In genomic region chr7:79900753-79901152, GRCm38 (mm10) we compare ENCODE assay signal across 26 mouse cellular contexts. TPM values are rescaled to one million over a fixed set of nuclear protein-coding genes. Genes with fewer than 3 reads are reported as not detected.
DNase-seq lines count a peak whose midpoint lies in the region; ATAC-seq and TF ChIP-seq lines count a peak whose summit lies in the region.
"Had no signal": no experiment of that assay in that cellular context is flagged by ENCODE, and none has a peak within 500 bp of the region (broad histone marks: within the 10 kb centered on the region; RNA-seq: fewer than 3 reads in every experiment).

No protein-coding gene starts in this region.

- peak; percentile 94 for DNase-seq in MEL (ENCODE audit: low read depth, low spot score)
- no peak for DNase-seq in liver, embryonic 13.5 days
- DNase-seq in right cerebral cortex, postnatal 4 days = no peak
- DNase-seq in heart, adult 18-20 months = no peak
- DNase-seq: adrenal gland, postnatal 25 days; cerebellum, adult 11-12 months; cerebellum, adult 9-11 months; gastrocnemius, postnatal 36 days; heart, adult 2 months; kidney, adult 18-20 months; kidney, postnatal 36 days; left cerebral cortex, postnatal 4 days; lung, adult 2 months; lung, postnatal 10 days; right cerebral cortex, postnatal 25 days; thymus, adult 18-20 months; thymus, postnatal 36 days had no signal

- ATAC-seq in erythroblast, adult 5-6 weeks (replicated peaks; ENCODE audit: low FRiP score, poor library complexity, severe bottlenecking) = peak; percentile 92
- ATAC-seq in liver, embryonic 13.5 days (ENCODE audit: low read depth) = peak; percentile 66
- ATAC-seq in megakaryocyte-erythroid progenitor cell, adult 5-6 weeks (replicated peaks; ENCODE audit: low FRiP score, low TSS enrichment, poor library complexity, severe bottlenecking) = peak; percentile 90
- no peak for ATAC-seq in forebrain, embryonic 15.5 days (replicated peaks)
- ATAC-seq: forebrain, embryonic 13.5 days; hindbrain, embryonic 16.5 days; midbrain, embryonic 16.5 days had no signal

- peak in 1 of 2 experiments; percentile 24; a peak in 1 of 4 replicates for TF ChIP-seq POLR2A in MEL (IDR thresholded peaks at IDR 0.05; ENCODE audit: control insufficient read depth in 1 of 2, insufficient read depth in 1 of 2, low read depth in 1 of 2, low read length in 2 of 2, poor library complexity in 1 of 2)

- TF ChIP-seq CTCF in MEL (IDR thresholded peaks at IDR 0.05 in 2 of 3, conservative IDR thresholded peaks at IDR 0.05 in 1 of 3; ENCODE audit: control insufficient read depth in 1 of 3, insufficient read depth in 1 of 3, low read depth in 2 of 3, low read length in 3 of 3, poor library complexity in 1 of 3, severe bottlenecking in 1 of 3) = no peak

- H3K36me3 ChIP-seq in MEL (ENCODE audit: control insufficient read depth in 1 of 2, insufficient read depth in 2 of 2, low read length in 2 of 2) = peaks cover 0 to 50% of the 10 kb centered on the region in 2 experiments; a peak in 3 of 4 replicates
- peaks cover 13% of the 10 kb centered on the region for H3K36me3 ChIP-seq in liver, embryonic 13.5 days
- peaks cover 54% of the 10 kb centered on the region for H3K36me3 ChIP-seq in forebrain, embryonic 15.5 days

- peak overlapping the region; percentile 26 for H3K9ac ChIP-seq in MEL (ENCODE audit: control insufficient read depth, low read depth, low read length, poor library complexity, severe bottlenecking)
- no peak overlapping the region for H3K9ac ChIP-seq in liver, embryonic 13.5 days
- H3K9ac ChIP-seq in forebrain, embryonic 15.5 days (replicated peaks) = no peak overlapping the region
- H3K9ac ChIP-seq: forebrain, embryonic 13.5 days had no signal

- H3K4me3 ChIP-seq in MEL (ENCODE audit: control insufficient read depth in 1 of 2, insufficient read depth in 1 of 2, low read depth in 2 of 2, low read length in 2 of 2) = no peak overlapping the region
- no peak overlapping the region for H3K4me3 ChIP-seq in liver, embryonic 13.5 days (replicated peaks)
- H3K4me3 ChIP-seq in forebrain, embryonic 15.5 days = no peak overlapping the region
- H3K4me3 ChIP-seq: forebrain, embryonic 13.5 days; heart, adult 2 months; layer of hippocampus, adult 2 months had no signal

- no peaks in the 10 kb centered on the region for H3K9me3 ChIP-seq in MEL (replicated peaks; ENCODE audit: insufficient read depth, low read length)
- H3K9me3 ChIP-seq in liver, embryonic 13.5 days (replicated peaks) = no peaks in the 10 kb centered on the region
- H3K9me3 ChIP-seq in forebrain, embryonic 15.5 days = no peaks in the 10 kb centered on the region
- H3K9me3 ChIP-seq: forebrain, embryonic 13.5 days had no signal

- no peak for TF ChIP-seq RAD21 in MEL (IDR thresholded peaks at IDR 0.05; ENCODE audit: low read depth, low read length)

- peak; percentile 90 to 94 for TF ChIP-seq EP300 in MEL (IDR thresholded peaks at IDR 0.05; ENCODE audit: low read depth in 1 of 2, low read length in 2 of 2)

- H3K4me2 ChIP-seq in liver, embryonic 13.5 days = no peak overlapping the region
- H3K4me2 ChIP-seq in forebrain, embryonic 15.5 days (replicated peaks) = no peak overlapping the region
- H3K4me2 ChIP-seq: forebrain, embryonic 13.5 days; midbrain, embryonic 11.5 days had no signal

- peaks cover 48 to 49% of the 10 kb centered on the region in 2 experiments for H3K4me1 ChIP-seq in MEL (ENCODE audit: control insufficient read depth in 1 of 2, insufficient read depth in 2 of 2, low read length in 2 of 2)
- peaks cover 29% of the 10 kb centered on the region for H3K4me1 ChIP-seq in liver, embryonic 13.5 days (replicated peaks)
- no peaks in the 10 kb centered on the region for H3K4me1 ChIP-seq in forebrain, embryonic 15.5 days
- H3K4me1 ChIP-seq: forebrain, embryonic 13.5 days had no signal

- 62% methylated on average over 6 of the region's 6 CpGs for WGBS in liver, embryonic 13.5 days (ENCODE audit: insufficient replicate concordance)
- WGBS in forebrain, embryonic 15.5 days = over 99% methylated on average over 6 of the region's 6 CpGs

- H3K27me3 ChIP-seq in MEL (ENCODE audit: control insufficient read depth in 1 of 2, insufficient read depth in 2 of 2, low read length in 2 of 2) = no peaks in the 10 kb centered on the region
- no peaks in the 10 kb centered on the region for H3K27me3 ChIP-seq in liver, embryonic 13.5 days
- no peaks in the 10 kb centered on the region for H3K27me3 ChIP-seq in forebrain, embryonic 15.5 days
- H3K27me3 ChIP-seq: forebrain, embryonic 13.5 days had no signal

- no peaks in the 10 kb centered on the region for H3K79me2 ChIP-seq in MEL (ENCODE audit: control insufficient read depth, insufficient read depth, low read length, poor library complexity)

- H3K27ac ChIP-seq in MEL (ENCODE audit: control insufficient read depth, low read depth, low read length) = peak overlapping the region; percentile 82
- no peak overlapping the region for H3K27ac ChIP-seq in liver, embryonic 13.5 days
- no peak overlapping the region for H3K27ac ChIP-seq in forebrain, embryonic 15.5 days (replicated peaks)
- H3K27ac ChIP-seq: forebrain, embryonic 13.5 days; heart, adult 2 months; layer of hippocampus, adult 2 months had no signal

TF ChIP-seq in MEL, 35 proteins besides CTCF, POLR2A, EP300 and RAD21 (continues in another document):
- TF ChIP-seq E2F4 (IDR thresholded peaks at IDR 0.05; ENCODE audit: borderline replicate concordance, low read depth, low read length) (no peak), TBP (IDR thresholded peaks at IDR 0.05; ENCODE audit: low read depth, low read length) (peak; percentile 67; the same call in 1 of the 2 replicates), RCOR1 (IDR thresholded peaks at IDR 0.05; ENCODE audit: low read depth, low read length) (peak; percentile 64; the same call in 1 of the 2 replicates), CHD1 (IDR thresholded peaks at IDR 0.05; ENCODE audit: low read depth, low read length) (no peak), GABPA (IDR thresholded peaks at IDR 0.05; ENCODE audit: low read depth, low read length) (peak; percentile 88), USF2 (IDR thresholded peaks at IDR 0.05; ENCODE audit: borderline replicate concordance in 1 of 2, insufficient read depth in 1 of 2, low read depth in 1 of 2, low read length in 2 of 2) (peak in 1 of 2 experiments; percentile 60; a peak in 1 of 4 replicates), MAZ (IDR thresholded peaks at IDR 0.05; ENCODE audit: low read depth, low read length) (peak; percentile 63; the same call in 1 of the 2 replicates), KAT2A (conservative IDR thresholded peaks at IDR 0.05; ENCODE audit: low read depth, low read length) (no peak), JUND (IDR thresholded peaks at IDR 0.05; ENCODE audit: low read depth, low read length) (no peak), HCFC1 (IDR thresholded peaks at IDR 0.05; ENCODE audit: low read depth, low read length) (0 out of 2 replicates have a peak, but pooled peaks have one; percentile 51), MYC (IDR thresholded peaks at IDR 0.05; ENCODE audit: low read depth, low read length) (peak; percentile 72; the same call in 1 of the 2 replicates), ETS1 (IDR thresholded peaks at IDR 0.05; ENCODE audit: low read depth, low read length) (peak; percentile 99), TCF12 (IDR thresholded peaks at IDR 0.05; ENCODE audit: low read depth, low read length) (peak; percentile 87), USF1 (IDR thresholded peaks at IDR 0.05; ENCODE audit: low read depth, low read length) (peak; percentile 93), MXI1 (IDR thresholded peaks at IDR 0.05; ENCODE audit: low read depth, low read length) (peak; percentile 70), MAX (IDR thresholded peaks at IDR 0.05; ENCODE audit: low read length) (peak; percentile 86)

RNA-seq across cellular contexts. Expression of gene Ap3s2, which starts 19.7 kb away (rescaled TPM):
- total RNA-seq in MEL (2012; rRNA removed) = 8.3 and 8.6 TPM in 2 replicates
- 10 to 100 TPM; 18.2 to 91.2 TPM for polyA plus RNA-seq in MEL (2012; ENCODE audit: insufficient read depth in 1 of 2, insufficient read length in 2 of 2, low read depth in 1 of 2, low replicate concordance in 2 of 2, missing spikeins in 1 of 2)
- total RNA-seq in erythroblast, adult 5-6 weeks (2015; ENCODE audit: low replicate concordance) = 4.6 and 5.6 TPM in 2 replicates
- total RNA-seq in erythroblast, adult 5-6 weeks (2017; ENCODE audit: low replicate concordance) = 1.4 and 1.6 TPM in 2 replicates
- 11.3 and 17.1 TPM in 2 replicates for polyA plus RNA-seq in liver, embryonic 13.5 days (2015; fragmentation: Nextera tagmentation; extraction: Ambion mirVana)
- 20.0 and 22.4 TPM in 2 replicates for total RNA-seq in megakaryocyte-erythroid progenitor cell, adult 5-6 weeks (2014; fragmentation: Nextera tagmentation)
- 6.5 and 9.5 TPM in 2 replicates for total RNA-seq in megakaryocyte-erythroid progenitor cell, adult 5-6 weeks (2017)
- 42.7 and 45.2 TPM in 2 replicates for polyA plus RNA-seq in forebrain, embryonic 15.5 days (2015; fragmentation: Nextera tagmentation; extraction: Ambion mirVana)
- total RNA-seq in heart, adult 18-20 months (2021) = 10 to 100 TPM; 24.7 to 25.7 TPM

RNA-seq across cellular contexts. Expression of gene Arpin, which starts 34.4 kb away (rescaled TPM):
- total RNA-seq in MEL (2012; rRNA removed) = not detected in 2 replicates
- not detected for polyA plus RNA-seq in MEL (2012; ENCODE audit: insufficient read depth in 1 of 2, insufficient read length in 2 of 2, low read depth in 1 of 2, low replicate concordance in 2 of 2, missing spikeins in 1 of 2)
- not detected in 2 replicates for total RNA-seq in erythroblast, adult 5-6 weeks (2015; ENCODE audit: low replicate concordance)
- 0.34 and 0.42 TPM in 2 replicates for total RNA-seq in erythroblast, adult 5-6 weeks (2017; ENCODE audit: low replicate concordance)
- 4.1 and 4.7 TPM in 2 replicates for polyA plus RNA-seq in liver, embryonic 13.5 days (2015; fragmentation: Nextera tagmentation; extraction: Ambion mirVana)
- total RNA-seq in megakaryocyte-erythroid progenitor cell, adult 5-6 weeks (2014; fragmentation: Nextera tagmentation) = not detected in 2 replicates
- 0.28 TPM in 1 of 2 replicates, not detected in the other for total RNA-seq in megakaryocyte-erythroid progenitor cell, adult 5-6 weeks (2017)
- polyA plus RNA-seq in forebrain, embryonic 15.5 days (2015; fragmentation: Nextera tagmentation; extraction: Ambion mirVana) = 13.0 and 13.4 TPM in 2 replicates
- 10 to 100 TPM in 1 of 2 experiments, 1 to 10 TPM in 1; 9.7 to 10.6 TPM for total RNA-seq in heart, adult 18-20 months (2021)
- total RNA-seq: neutrophil, adult 5-6 weeks had no signal

RNA-seq across cellular contexts. Expression of gene Anpep, which starts 39.9 kb away (rescaled TPM):
- 7.6 and 11.2 TPM in 2 replicates for total RNA-seq in MEL (2012; rRNA removed)
- polyA plus RNA-seq in MEL (2012; ENCODE audit: insufficient read depth in 1 of 2, insufficient read length in 2 of 2, low read depth in 1 of 2, low replicate concordance in 2 of 2, missing spikeins in 1 of 2) = 10 to 100 TPM; 40.2 to 77.2 TPM
- 1.3 TPM in 1 of 2 replicates, not detected in the other for total RNA-seq in erythroblast, adult 5-6 weeks (2015; ENCODE audit: low replicate concordance)
- 0.26 TPM in 1 of 2 replicates, not detected in the other for total RNA-seq in erythroblast, adult 5-6 weeks (2017; ENCODE audit: low replicate concordance)
- 10.9 and 17.1 TPM in 2 replicates for polyA plus RNA-seq in liver, embryonic 13.5 days (2015; fragmentation: Nextera tagmentation; extraction: Ambion mirVana)
- 1.5 TPM in 1 of 2 replicates, not detected in the other for total RNA-seq in megakaryocyte-erythroid progenitor cell, adult 5-6 weeks (2014; fragmentation: Nextera tagmentation)
- total RNA-seq in megakaryocyte-erythroid progenitor cell, adult 5-6 weeks (2017) = not detected in 2 replicates
- 2.7 and 3.4 TPM in 2 replicates for polyA plus RNA-seq in forebrain, embryonic 15.5 days (2015; fragmentation: Nextera tagmentation; extraction: Ambion mirVana)
- total RNA-seq in heart, adult 18-20 months (2021) = 10 to 100 TPM; 10.5 to 13.0 TPM
- total RNA-seq: neutrophil, adult 5-6 weeks had no signal

Comparison
In these comparisons a context has a peak if more than half of its experiments do, and no peak if none do; other contexts are left out.
1. RNA of gene Arpin, which starts 34.4 kb away (total RNA-seq): 9.7 to 10.6 TPM in heart, adult 18-20 months; 0.34 to 0.42 TPM in erythroblast, adult 5-6 weeks, 0.28 TPM in megakaryocyte-erythroid progenitor cell, adult 5-6 weeks and not detected in MEL; every median in the first group is over 4 times any median in the second.